Comparison of ENCODE assay signal across 8 mouse cellular contexts in genomic region chr17:47598580-47599304, GRCm38 (mm10). TPM values are rescaled to one million over a fixed set of nuclear protein-coding genes. Genes with fewer than 3 reads are reported as not detected.
DNase-seq lines count a peak whose midpoint lies in the region; ATAC-seq and TF ChIP-seq lines count a peak whose summit lies in the region.
"Not testable (repeated sequence)": the region's sequence is repeated elsewhere in the genome, so short reads cannot be mapped to it uniquely, and the experiment has no call there.

No protein-coding gene starts in this region.

- not testable (repeated sequence) for DNase-seq in ES-E14 (ENCODE audit: low read depth, low spot score); lung, embryonic 14.5 days; thymus, adult 2 months

- H3K9ac ChIP-seq in ES-E14 (ENCODE audit: insufficient read depth, low read depth, low read length, poor library complexity, severe bottlenecking); embryonic facial prominence, embryonic 15.5 days; lung, embryonic 14.5 days; midbrain, embryonic 13.5 days (replicated peaks): not testable (repeated sequence)
- 0 out of 2 replicates have a peak overlapping the region, but pooled peaks have one; percentile 28 for H3K9ac ChIP-seq in heart, embryonic 11.5 days (ENCODE audit: low read depth, low read length)
- H3K9ac ChIP-seq in hindbrain, embryonic 16.5 days (ENCODE audit: low read depth, low read length): 0 out of 2 replicates have a peak overlapping the region, but pooled peaks have one; percentile 5
- H3K9ac ChIP-seq in limb, embryonic 13.5 days: 0 out of 2 replicates have a peak overlapping the region, but pooled peaks have one; percentile 8

- ATAC-seq in embryonic facial prominence, embryonic 15.5 days (ENCODE audit: insufficient number of reproducible peaks, low FRiP score, low TSS enrichment, low read depth); heart, embryonic 11.5 days (replicated peaks; ENCODE audit: insufficient number of reproducible peaks, low FRiP score, low TSS enrichment); hindbrain, embryonic 16.5 days; limb, embryonic 13.5 days (ENCODE audit: low FRiP score, low read depth); lung, embryonic 14.5 days (ENCODE audit: insufficient read depth): not testable (repeated sequence)
- ATAC-seq in midbrain, embryonic 13.5 days: 0 out of 2 replicates have a peak, but pooled peaks have one; percentile 5

- peaks cover 18 to 19% of the 10 kb centered on the region in 2 experiments for H3K4me1 ChIP-seq in ES-E14 (ENCODE audit: control insufficient read depth in 2 of 2, insufficient read depth in 2 of 2, low read length in 2 of 2, poor library complexity in 1 of 2)
- peaks cover 35% of the 10 kb centered on the region for H3K4me1 ChIP-seq in embryonic facial prominence, embryonic 15.5 days
- peaks cover 28% of the 10 kb centered on the region for H3K4me1 ChIP-seq in heart, embryonic 11.5 days (ENCODE audit: control insufficient read depth, insufficient read depth, low read length)
- H3K4me1 ChIP-seq in hindbrain, embryonic 16.5 days (ENCODE audit: control insufficient read depth, insufficient read depth, low read depth, low read length): peaks cover 20% of the 10 kb centered on the region
- H3K4me1 ChIP-seq in limb, embryonic 13.5 days: peaks cover 31% of the 10 kb centered on the region
- H3K4me1 ChIP-seq in lung, embryonic 14.5 days (ENCODE audit: insufficient read depth): peaks cover 13% of the 10 kb centered on the region
- H3K4me1 ChIP-seq in midbrain, embryonic 13.5 days (replicated peaks): peaks cover 49% of the 10 kb centered on the region
- H3K4me1 ChIP-seq in thymus, adult 2 months (replicated peaks; ENCODE audit: control insufficient read depth, insufficient read depth, low read length): peaks cover 67% of the 10 kb centered on the region

- in situ Hi-C loops in ES-E14 (cut with MboI; ENCODE audit: low sequenced_read_pairs in 2 of 2, unreplicated experiment in 2 of 2): not testable (repeated sequence)

- H3K4me2 ChIP-seq in embryonic facial prominence, embryonic 15.5 days (replicated peaks); heart, embryonic 11.5 days; hindbrain, embryonic 16.5 days (ENCODE audit: low read length); limb, embryonic 13.5 days (replicated peaks); lung, embryonic 14.5 days; midbrain, embryonic 13.5 days (replicated peaks): not testable (repeated sequence)

- peaks cover 42% of the 10 kb centered on the region for H3K36me3 ChIP-seq in ES-E14 (ENCODE audit: control insufficient read depth, insufficient read depth, low read length, poor library complexity, severe bottlenecking)
- H3K36me3 ChIP-seq in embryonic facial prominence, embryonic 15.5 days: peaks cover 57% of the 10 kb centered on the region
- peaks cover 31% of the 10 kb centered on the region for H3K36me3 ChIP-seq in heart, embryonic 11.5 days (ENCODE audit: control insufficient read depth, insufficient read depth, low read length)
- H3K36me3 ChIP-seq in hindbrain, embryonic 16.5 days (ENCODE audit: control insufficient read depth, insufficient read depth, low read length): peaks cover 24% of the 10 kb centered on the region
- H3K36me3 ChIP-seq in limb, embryonic 13.5 days: peaks cover 66% of the 10 kb centered on the region
- peaks cover 82% of the 10 kb centered on the region for H3K36me3 ChIP-seq in lung, embryonic 14.5 days (ENCODE audit: insufficient read depth)
- H3K36me3 ChIP-seq in midbrain, embryonic 13.5 days: peaks cover 49% of the 10 kb centered on the region
- H3K36me3 ChIP-seq in thymus, adult 2 months (ENCODE audit: control insufficient read depth, insufficient read depth, low read length): peaks cover 67% of the 10 kb centered on the region

- peak overlapping the region; percentile 0; the same call in 1 of the 2 replicates for H3K27ac ChIP-seq in ES-E14 (ENCODE audit: insufficient read depth, low read depth, low read length, poor library complexity, severe bottlenecking)
- peak overlapping the region; percentile 99 for H3K27ac ChIP-seq in embryonic facial prominence, embryonic 15.5 days (replicated peaks)
- peak overlapping the region; percentile 97 for H3K27ac ChIP-seq in heart, embryonic 11.5 days (ENCODE audit: low read depth, low read length)
- H3K27ac ChIP-seq in hindbrain, embryonic 16.5 days (ENCODE audit: low read depth, low read length): 0 out of 2 replicates have a peak overlapping the region, but pooled peaks have one; percentile 66
- H3K27ac ChIP-seq in limb, embryonic 13.5 days: peak overlapping the region; percentile 40; the same call in 1 of the 2 replicates
- H3K27ac ChIP-seq in lung, embryonic 14.5 days (ENCODE audit: low read depth): peak overlapping the region; percentile 16; the same call in 1 of the 2 replicates
- peak overlapping the region; percentile 51; the same call in 1 of the 2 replicates for H3K27ac ChIP-seq in midbrain, embryonic 13.5 days
- H3K27ac ChIP-seq in thymus, adult 2 months (ENCODE audit: control insufficient read depth, insufficient read depth, low read length): peak overlapping the region; percentile 94

- not testable (repeated sequence) for TF ChIP-seq CTCF in lung, embryonic 14.5 days (IDR thresholded peaks at IDR 0.05; ENCODE audit: low read depth); thymus, adult 2 months (IDR thresholded peaks at IDR 0.05; ENCODE audit: borderline replicate concordance, control insufficient read depth, extremely low read depth, insufficient read depth, low read length, poor library complexity)

- not testable (repeated sequence) for H3K27me3 ChIP-seq in embryonic facial prominence, embryonic 15.5 days; heart, embryonic 11.5 days (ENCODE audit: control insufficient read depth, insufficient read depth, low read length); hindbrain, embryonic 16.5 days (replicated peaks; ENCODE audit: control insufficient read depth, insufficient read depth, low read length); limb, embryonic 13.5 days; lung, embryonic 14.5 days (ENCODE audit: insufficient read depth, low read length); midbrain, embryonic 13.5 days; thymus, adult 2 months (ENCODE audit: control insufficient read depth, insufficient read depth, low read length)

- 82% methylated on average over 10 of the region's 10 CpGs for WGBS in embryonic facial prominence, embryonic 15.5 days
- 73% methylated on average over 10 of the region's 10 CpGs for WGBS in heart, embryonic 11.5 days (ENCODE audit: insufficient replicate concordance)
- 83% methylated on average over 10 of the region's 10 CpGs for WGBS in hindbrain, embryonic 16.5 days
- WGBS in limb, embryonic 13.5 days: 90% methylated on average over 10 of the region's 10 CpGs
- WGBS in lung, embryonic 14.5 days: 81% methylated on average over 10 of the region's 10 CpGs
- 84% methylated on average over 10 of the region's 10 CpGs for WGBS in midbrain, embryonic 13.5 days
- 67% methylated on average over 10 of the region's 10 CpGs for WGBS in thymus, adult 2 months

- H3K9me3 ChIP-seq in ES-E14 (ENCODE audit: control insufficient read depth, insufficient read depth, low read depth, low read length); embryonic facial prominence, embryonic 15.5 days (replicated peaks); heart, embryonic 11.5 days (replicated peaks; ENCODE audit: control insufficient read depth, low read length); hindbrain, embryonic 16.5 days (ENCODE audit: control insufficient read depth, low read length); limb, embryonic 13.5 days; lung, embryonic 14.5 days (ENCODE audit: low read depth, low read length); midbrain, embryonic 13.5 days: not testable (repeated sequence)

- not testable (repeated sequence) for TF ChIP-seq POLR2A in thymus, adult 2 months (IDR thresholded peaks at IDR 0.05; ENCODE audit: control insufficient read depth, extremely low read depth, insufficient read depth, low read length, poor library complexity)

- H3K4me3 ChIP-seq in ES-E14 (ENCODE audit: insufficient read depth in 1 of 2, low read depth in 1 of 2, low read length in 2 of 2, poor library complexity in 1 of 2, severe bottlenecking in 1 of 2); embryonic facial prominence, embryonic 15.5 days (replicated peaks); heart, embryonic 11.5 days (ENCODE audit: low read depth, low read length); hindbrain, embryonic 16.5 days (ENCODE audit: low read length); limb, embryonic 13.5 days; lung, embryonic 14.5 days (ENCODE audit: low read depth, low read length); midbrain, embryonic 13.5 days (replicated peaks): not testable (repeated sequence)
- H3K4me3 ChIP-seq in thymus, adult 2 months (ENCODE audit: control insufficient read depth, insufficient read depth, low read length): peak overlapping the region; percentile 28

RNA-seq across cellular contexts. Expression of gene Bysl, which starts 12.6 kb away (rescaled TPM):
- total RNA-seq in ES-E14 (2012; rRNA removed): 51.5 and 51.8 TPM in 2 replicates
- polyA plus RNA-seq in embryonic facial prominence, embryonic 15.5 days (2015; fragmentation: Nextera tagmentation; extraction: Ambion mirVana): 23.9 and 24.6 TPM in 2 replicates
- polyA plus RNA-seq in heart, embryonic 11.5 days (2014; fragmentation: Nextera tagmentation; extraction: Ambion mirVana): 26.8 TPM in 2 replicates
- polyA plus RNA-seq in hindbrain, embryonic 16.5 days (2015; fragmentation: Nextera tagmentation; extraction: Ambion mirVana): 35.5 and 37.8 TPM in 2 replicates
- 26.6 and 28.6 TPM in 2 replicates for polyA plus RNA-seq in limb, embryonic 13.5 days (2015; fragmentation: Nextera tagmentation; extraction: Ambion mirVana)
- polyA plus RNA-seq in lung, embryonic 14.5 days (2014; fragmentation: Nextera tagmentation; extraction: Ambion mirVana): 24.2 and 25.4 TPM in 2 replicates
- polyA plus RNA-seq in midbrain, embryonic 13.5 days (2015; fragmentation: Nextera tagmentation; extraction: Ambion mirVana): 31.9 and 32.4 TPM in 2 replicates
- 14.2 and 16.9 TPM in 2 replicates for polyA plus RNA-seq in thymus, adult 2 months (2012; rRNA removed)

RNA-seq across cellular contexts. Expression of gene Med20, which starts 12.6 kb away (rescaled TPM):
- total RNA-seq in ES-E14 (2012; rRNA removed): 43.4 and 46.1 TPM in 2 replicates
- polyA plus RNA-seq in embryonic facial prominence, embryonic 15.5 days (2015; fragmentation: Nextera tagmentation; extraction: Ambion mirVana): 51.9 and 55.2 TPM in 2 replicates
- polyA plus RNA-seq in heart, embryonic 11.5 days (2014; fragmentation: Nextera tagmentation; extraction: Ambion mirVana): 30.3 and 36.4 TPM in 2 replicates
- 43.7 and 45.3 TPM in 2 replicates for polyA plus RNA-seq in hindbrain, embryonic 16.5 days (2015; fragmentation: Nextera tagmentation; extraction: Ambion mirVana)
- polyA plus RNA-seq in limb, embryonic 13.5 days (2015; fragmentation: Nextera tagmentation; extraction: Ambion mirVana): 50.6 and 52.2 TPM in 2 replicates
- 45.5 and 49.2 TPM in 2 replicates for polyA plus RNA-seq in lung, embryonic 14.5 days (2014; fragmentation: Nextera tagmentation; extraction: Ambion mirVana)
- polyA plus RNA-seq in midbrain, embryonic 13.5 days (2015; fragmentation: Nextera tagmentation; extraction: Ambion mirVana): 43.8 and 44.3 TPM in 2 replicates
- polyA plus RNA-seq in thymus, adult 2 months (2012; rRNA removed): 46.1 and 56.4 TPM in 2 replicates

RNA-seq across cellular contexts. Expression of gene Gm20517, which starts 12.6 kb away (rescaled TPM):
- 4.9 and 5.4 TPM in 2 replicates for total RNA-seq in ES-E14 (2012; rRNA removed)
- polyA plus RNA-seq in embryonic facial prominence, embryonic 15.5 days (2015; fragmentation: Nextera tagmentation; extraction: Ambion mirVana): 1.6 TPM in 2 replicates
- 1.6 and 1.8 TPM in 2 replicates for polyA plus RNA-seq in heart, embryonic 11.5 days (2014; fragmentation: Nextera tagmentation; extraction: Ambion mirVana)
- 1.7 and 1.9 TPM in 2 replicates for polyA plus RNA-seq in hindbrain, embryonic 16.5 days (2015; fragmentation: Nextera tagmentation; extraction: Ambion mirVana)
- 1.8 and 2.2 TPM in 2 replicates for polyA plus RNA-seq in limb, embryonic 13.5 days (2015; fragmentation: Nextera tagmentation; extraction: Ambion mirVana)
- 0.74 and 1.8 TPM in 2 replicates for polyA plus RNA-seq in lung, embryonic 14.5 days (2014; fragmentation: Nextera tagmentation; extraction: Ambion mirVana)
- polyA plus RNA-seq in midbrain, embryonic 13.5 days (2015; fragmentation: Nextera tagmentation; extraction: Ambion mirVana): 2.4 and 3.7 TPM in 2 replicates
- polyA plus RNA-seq in thymus, adult 2 months (2012; rRNA removed): 2.8 and 4.5 TPM in 2 replicates

RNA-seq across cellular contexts. Expression of gene Usp49, which starts 31.7 kb away (rescaled TPM):
- total RNA-seq in ES-E14 (2012; rRNA removed): 10.0 and 15.5 TPM in 2 replicates
- 4.4 and 5.2 TPM in 2 replicates for polyA plus RNA-seq in embryonic facial prominence, embryonic 15.5 days (2015; fragmentation: Nextera tagmentation; extraction: Ambion mirVana)
- polyA plus RNA-seq in heart, embryonic 11.5 days (2014; fragmentation: Nextera tagmentation; extraction: Ambion mirVana): 2.7 and 3.7 TPM in 2 replicates
- 5.2 TPM in 2 replicates for polyA plus RNA-seq in hindbrain, embryonic 16.5 days (2015; fragmentation: Nextera tagmentation; extraction: Ambion mirVana)
- 5.6 and 7.4 TPM in 2 replicates for polyA plus RNA-seq in limb, embryonic 13.5 days (2015; fragmentation: Nextera tagmentation; extraction: Ambion mirVana)
- polyA plus RNA-seq in lung, embryonic 14.5 days (2014; fragmentation: Nextera tagmentation; extraction: Ambion mirVana): 5.0 and 5.6 TPM in 2 replicates
- 10.0 and 10.8 TPM in 2 replicates for polyA plus RNA-seq in midbrain, embryonic 13.5 days (2015; fragmentation: Nextera tagmentation; extraction: Ambion mirVana)
- 12.5 and 17.2 TPM in 2 replicates for polyA plus RNA-seq in thymus, adult 2 months (2012; rRNA removed)

Comparison
In these comparisons a context has a peak if more than half of its experiments do, and no peak if none do; other contexts are left out.
1. H3K27ac ChIP-seq: peak in every context shown above with its lines; median percentile 99 in embryonic facial prominence, embryonic 15.5 days; 97 in heart, embryonic 11.5 days; 94 in thymus, adult 2 months; 66 in hindbrain, embryonic 16.5 days; 51 in midbrain, embryonic 13.5 days; 40 in limb, embryonic 13.5 days; 16 in lung, embryonic 14.5 days; 0 in ES-E14.